Mouse (Mus musculus) Muller cell, postnatal 12 days (primary cell): ENCODE results near the gene B230217C12Rik.

Source experiments
- DNase-seq: peaks from one replicate; pipeline ENCODE4 v3.0.0-alpha.2; 2015; ENCODE audit errors: inconsistent ontology term

Gene B230217C12Rik

GRCm38 (mm10) chr11:97840539-97840954 is at the start of gene B230217C12Rik:
Gene B230217C12Rik, plus strand, starts transcription at chr11:97840780.
- DNase-seq, result no peak

GRCm38 (mm10) chr11:97793165-97793564 is 47.4 kb upstream of the B230217C12Rik start:
- no peak for DNase-seq

- DNase-seq, result peak; percentile 83
Observed at GRCm38 (mm10) chr11:97796910-97797309, 43.7 kb upstream of the B230217C12Rik start.

- no peak for DNase-seq
Observed at GRCm38 (mm10) chr11:97797369-97798082, 43.1 kb upstream of the B230217C12Rik start.

GRCm38 (mm10) chr11:97798083-97798435 is 42.5 kb upstream of the B230217C12Rik start:
- no peak for DNase-seq

GRCm38 (mm10) chr11:97798782-97799145 is 41.8 kb upstream of the B230217C12Rik start, which contains the start of gene Lasp1:
Gene Lasp1, plus strand, starts transcription at chr11:97799000.
- peak; percentile 89 for DNase-seq

- DNase-seq, result peak; percentile 93
Observed at GRCm38 (mm10) chr11:97799146-97799993, 41.2 kb upstream of the B230217C12Rik start.

- DNase-seq, result peak; percentile 81
Observed at GRCm38 (mm10) chr11:97799994-97800690, 40.4 kb upstream of the B230217C12Rik start.

- DNase-seq, result peak; percentile 40
Observed at GRCm38 (mm10) chr11:97800691-97801408, 39.7 kb upstream of the B230217C12Rik start.

GRCm38 (mm10) chr11:97801409-97802193 is 39.0 kb upstream of the B230217C12Rik start:
- peak; percentile 67 for DNase-seq

- DNase-seq, result no peak
Observed at GRCm38 (mm10) chr11:97802194-97802470, 38.4 kb upstream of the B230217C12Rik start.

GRCm38 (mm10) chr11:97802495-97802894 is 38.1 kb upstream of the B230217C12Rik start:
- no peak for DNase-seq

- no peak for DNase-seq
Observed at GRCm38 (mm10) chr11:97803847-97804246, 36.7 kb upstream of the B230217C12Rik start.

- DNase-seq, result peak; percentile 91
Observed at GRCm38 (mm10) chr11:97804841-97805661, 35.5 kb upstream of the B230217C12Rik start.

GRCm38 (mm10) chr11:97805662-97806612 is 34.6 kb upstream of the B230217C12Rik start:
- DNase-seq, result no peak

- no peak for DNase-seq
Observed at GRCm38 (mm10) chr11:97806613-97806964, 34.0 kb upstream of the B230217C12Rik start.

GRCm38 (mm10) chr11:97807626-97808025 is 33.0 kb upstream of the B230217C12Rik start:
- DNase-seq, result peak; percentile 33

GRCm38 (mm10) chr11:97808093-97808492 is 32.5 kb upstream of the B230217C12Rik start:
- DNase-seq, result peak; percentile 99
